Mouse (Mus musculus) lung, postnatal 36 days (tissue): ENCODE results near the gene Pip4k2a.

ENCODE experiments used
- DNase-seq: peaks from one replicate; pipeline ENCODE4 v3.0.0; 2022; ENCODE audit warnings: mixed read lengths

Gene Pip4k2a

GRCm38 (mm10) chr2:18822711-18823110 lies 175.2 kb downstream of the Pip4k2a start:
- peak; percentile 23 for DNase-seq

- DNase-seq = peak; percentile 88
Measured at GRCm38 (mm10) chr2:18821451-18822379, 176.2 kb downstream of the Pip4k2a start.

- no peak for DNase-seq
Measured at GRCm38 (mm10) chr2:18819520-18819919, 178.4 kb downstream of the Pip4k2a start.

GRCm38 (mm10) chr2:18816036-18816435 lies 181.9 kb downstream of the Pip4k2a start:
- DNase-seq = peak; percentile 14

- DNase-seq = no peak
Measured at GRCm38 (mm10) chr2:18815336-18815965, 182.5 kb downstream of the Pip4k2a start.

- no peak for DNase-seq
Measured at GRCm38 (mm10) chr2:18814447-18814804, 183.5 kb downstream of the Pip4k2a start.

- DNase-seq = no peak
Measured at GRCm38 (mm10) chr2:18813683-18814446, 184.1 kb downstream of the Pip4k2a start.

- DNase-seq = no peak
Measured at GRCm38 (mm10) chr2:18807961-18808360, 190.0 kb downstream of the Pip4k2a start.

- DNase-seq = no peak
Measured at GRCm38 (mm10) chr2:18801281-18801862, 196.6 kb downstream of the Pip4k2a start.

GRCm38 (mm10) chr2:18800646-18801251 lies 197.2 kb downstream of the Pip4k2a start:
- DNase-seq = no peak

- DNase-seq = peak; percentile 18
Measured at GRCm38 (mm10) chr2:18799966-18800645, 197.8 kb downstream of the Pip4k2a start.

- no peak for DNase-seq
Measured at GRCm38 (mm10) chr2:18799265-18799965, 198.5 kb downstream of the Pip4k2a start.

GRCm38 (mm10) chr2:18797776-18798175 lies 200.2 kb downstream of the Pip4k2a start:
- no peak for DNase-seq

GRCm38 (mm10) chr2:18794261-18794660 lies 203.7 kb downstream of the Pip4k2a start:
- no peak for DNase-seq
